Mouse (Mus musculus) embryonic facial prominence, embryonic 11.5 days (tissue): ENCODE measurements around the gene Rfc2. TPM values are rescaled to one million over a fixed set of nuclear protein-coding genes. Genes with fewer than 3 reads are reported as not detected.
A peak's percentile ranks its signal among the peaks of the same experiment; 100 is the strongest.

Experiments used
- ATAC-seq: fragments of 200-750 bp; cut with Nextera tagmentation; replicated peaks from 2 replicates; pipeline ENCODE4 v1.8.0; 2017; ENCODE audit warnings: low read depth; ENCODE audit not compliant: insufficient number of reproducible peaks, low FRiP score, low TSS enrichment
- DNase-seq: peaks from one replicate; pipeline ENCODE4 v3.0.0-alpha.2; 2015; ENCODE audit warnings: low spot score
- H3K27ac ChIP-seq: fragments of 300-500 bp; sonication (generic); replicated peaks from 2 replicates; pipeline ENCODE4 v1.5.1; 2014; ENCODE audit warnings: mild to moderate bottlenecking, low read depth, low read length, control low read depth
- H3K27me3 ChIP-seq: fragments of 300-500 bp; sonication (generic); 2 replicates; pipeline ENCODE4 v1.6.1; 2014; ENCODE audit warnings: mild to moderate bottlenecking, low read length, moderate library complexity, mixed read lengths; ENCODE audit not compliant: control insufficient read depth, insufficient read depth
- H3K36me3 ChIP-seq: fragments of 300-500 bp; sonication (generic); replicated peaks from 2 replicates; pipeline ENCODE4 v1.6.1; 2014; ENCODE audit warnings: low read depth, mild to moderate bottlenecking, low read length, moderate library complexity, mixed read lengths; ENCODE audit not compliant: control insufficient read depth, insufficient read depth
- H3K4me1 ChIP-seq: fragments of 300-500 bp; sonication (generic); 2 replicates; pipeline ENCODE4 v1.6.1; 2014; ENCODE audit warnings: low read length, mixed read lengths; ENCODE audit not compliant: control insufficient read depth, insufficient read depth
- H3K4me2 ChIP-seq: fragments of 300-500 bp; sonication (generic); 2 replicates; pipeline ENCODE4 v1.6.1; 2014; ENCODE audit warnings: low read depth, mild to moderate bottlenecking, control low read depth, low read length, moderate library complexity
- H3K4me3 ChIP-seq: fragments of 300-500 bp; sonication (generic); 2 replicates; pipeline ENCODE4 v1.5.1; 2014; ENCODE audit warnings: low read depth, low read length, control low read depth
- H3K9ac ChIP-seq: fragments of 300-500 bp; sonication (generic); replicated peaks from 2 replicates; pipeline ENCODE4 v1.6.1; 2014; ENCODE audit warnings: mild to moderate bottlenecking, control low read depth, low read length
- H3K9me3 ChIP-seq: fragments of 300-500 bp; sonication (generic); replicated peaks from 2 replicates; pipeline ENCODE4 v1.6.1; 2016; ENCODE audit warnings: mild to moderate bottlenecking, low read length, inconsistent platforms, mixed read lengths; ENCODE audit not compliant: control insufficient read depth
- WGBS: fragments of 180-500 bp; shearing (Covaris S2); extraction: QIAGEN DNeasy Blood & Tissue Kit; methylation state at CpG from one replicate; pipeline ENCODE4 v1.1.7; 2014; 5-methylcytosine and 5-hydroxymethylcytosine counted together
- polyA plus RNA-seq: library from polyadenylated mRNA; unstranded; fragments of >200 nt; fragmentation: Nextera tagmentation; extraction: Ambion mirVana; gene quantifications from 2 replicates; pipeline ENCODE4 v1.2.1, GENCODE M21; 2014

The Rfc2 gene
- polyA plus RNA-seq, 1 experiment from 2014 or later = 344 TPM

DNA sequence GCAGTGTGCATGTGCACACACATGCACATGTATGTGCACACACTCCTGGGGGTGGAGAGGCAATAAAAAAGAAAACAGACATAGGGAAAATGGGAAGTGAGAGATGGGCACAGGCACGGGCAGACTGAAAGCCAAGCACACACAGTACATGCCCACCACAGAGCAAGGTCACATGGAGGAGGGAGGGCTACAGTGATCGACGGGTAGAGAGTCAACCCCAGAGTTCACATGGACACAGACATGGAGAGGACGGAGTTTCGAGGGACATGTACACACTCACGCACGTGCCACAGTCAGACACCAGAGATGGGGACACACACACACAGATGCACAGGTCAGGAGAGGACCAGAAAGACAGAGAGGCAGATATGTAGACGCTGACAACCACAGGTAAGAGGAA, 34.2 kb downstream of the Rfc2 start:
- no peaks in the 10 kb centered on the region for H3K4me1 ChIP-seq
- H3K9me3 ChIP-seq = no peaks in the 10 kb centered on the region
- no peak overlapping the region for H3K4me2 ChIP-seq
- no peak overlapping the region for H3K9ac ChIP-seq
- no peaks in the 10 kb centered on the region for H3K27me3 ChIP-seq
- DNase-seq (no peak), ATAC-seq (no peak)
- no peak overlapping the region for H3K4me3 ChIP-seq
- peaks cover 8% of the 10 kb centered on the region for H3K36me3 ChIP-seq
- no peak overlapping the region for H3K27ac ChIP-seq
- WGBS = 88% methylated on average over 8 of the region's 8 CpGs

- no peaks in the 10 kb centered on the region for H3K4me1 ChIP-seq
- no peak overlapping the region for H3K27ac ChIP-seq
- H3K4me2 ChIP-seq = no peak overlapping the region
- 67% methylated on average over 4 of the region's 4 CpGs for WGBS
- peaks cover 12% of the 10 kb centered on the region for H3K36me3 ChIP-seq
- ATAC-seq (no peak), DNase-seq (no peak)
- no peak overlapping the region for H3K4me3 ChIP-seq
- no peaks in the 10 kb centered on the region for H3K27me3 ChIP-seq
- H3K9me3 ChIP-seq = no peaks in the 10 kb centered on the region
- H3K9ac ChIP-seq = no peak overlapping the region
Measured at GRCm38 (mm10) chr5:134615780-134616179, 34.6 kb downstream of the Rfc2 start.

DNA sequence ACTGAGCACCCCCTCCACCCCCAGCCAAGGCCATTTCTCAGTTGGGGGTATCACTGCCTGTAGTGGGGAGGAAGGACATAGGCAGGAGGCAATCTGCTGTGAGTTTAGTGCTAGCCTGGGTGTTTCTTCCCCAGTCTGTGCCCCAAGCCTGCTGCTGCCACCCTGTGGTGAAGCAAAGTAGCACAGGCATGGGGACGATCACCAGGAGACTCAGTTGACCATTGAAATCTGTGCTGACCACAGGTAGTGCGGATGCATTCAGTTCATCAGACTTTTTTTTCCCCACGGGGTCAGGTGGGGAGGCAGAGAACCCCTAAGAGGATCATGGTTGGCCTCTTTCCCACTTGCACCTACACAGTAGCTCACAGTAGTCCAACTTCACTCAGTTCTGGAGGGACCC, 35.9 kb downstream of the Rfc2 start:
- Histone ChIP-seq H3K4me1 (no peaks in the 10 kb centered on the region), H3K27ac (no peak overlapping the region), H3K4me2 (no peak overlapping the region), H3K9me3 (no peaks in the 10 kb centered on the region), H3K4me3 (no peak overlapping the region), H3K27me3 (no peaks in the 10 kb centered on the region), H3K36me3 (peaks cover 20% of the 10 kb centered on the region), H3K9ac (no peak overlapping the region)
- WGBS = 53% methylated on average over 3 of the region's 3 CpGs
- DNase-seq = peak; percentile 51
- peak; percentile 17; the same call in 1 of the 2 replicates for ATAC-seq

DNA sequence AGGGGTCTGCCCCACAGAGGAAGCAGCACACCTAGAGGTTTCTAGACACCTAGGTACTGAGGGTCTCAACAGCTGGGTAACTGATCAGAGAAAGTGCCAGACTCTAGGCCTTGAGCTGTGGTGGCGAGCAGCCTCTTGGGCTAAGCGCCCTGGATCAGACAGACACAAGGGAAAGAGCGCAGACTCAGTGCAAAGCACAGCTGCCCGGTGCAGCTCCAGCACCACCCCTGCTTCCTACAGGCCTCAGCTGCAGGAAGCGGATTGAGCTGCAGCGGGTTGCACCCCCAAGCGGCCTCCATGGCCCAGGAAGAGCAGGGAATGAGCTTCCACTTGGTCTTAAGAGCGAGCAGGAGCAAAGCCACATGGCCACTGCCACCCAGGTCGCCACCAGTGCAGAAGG, 39.3 kb downstream of the Rfc2 start:
- WGBS = 96% methylated on average over 9 of the region's 9 CpGs
- no peak for DNase-seq
- Histone ChIP-seq H3K4me1 (no peaks in the 10 kb centered on the region), H3K36me3 (peaks cover 38% of the 10 kb centered on the region), H3K27me3 (no peaks in the 10 kb centered on the region), H3K9me3 (no peaks in the 10 kb centered on the region), H3K27ac (no peak overlapping the region), H3K4me3 (no peak overlapping the region), H3K9ac (no peak overlapping the region), H3K4me2 (no peak overlapping the region)
- no peak for ATAC-seq

DNA sequence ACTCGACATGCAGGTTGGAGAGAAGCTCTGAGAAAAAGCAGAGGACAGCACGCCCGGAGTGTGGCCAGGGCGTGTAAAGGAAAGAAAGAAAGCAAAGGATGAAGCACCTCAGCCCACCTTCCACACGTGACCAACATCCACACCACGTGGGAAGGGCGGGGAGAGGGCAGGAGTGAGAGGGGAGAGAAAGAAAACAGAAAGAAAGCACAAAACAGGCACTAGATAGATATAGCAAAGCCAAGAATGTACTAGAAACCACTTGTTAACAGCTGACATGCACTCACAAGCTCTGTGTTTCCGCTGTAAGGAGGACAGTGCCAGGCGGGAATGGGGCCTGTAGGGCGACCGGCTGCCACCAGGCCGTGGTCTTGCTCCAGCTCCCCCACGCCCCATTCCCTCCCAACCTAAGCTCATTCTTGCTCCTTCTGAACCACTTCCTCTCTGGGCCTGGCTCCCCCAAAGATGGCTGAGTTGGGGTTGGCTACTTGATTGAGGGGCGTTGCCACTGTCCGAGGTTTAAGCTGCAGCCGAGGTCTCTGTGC, 40.0 kb downstream of the Rfc2 start:
- H3K9ac ChIP-seq = no peak overlapping the region
- ATAC-seq = no peak
- H3K27ac ChIP-seq = no peak overlapping the region
- H3K4me2 ChIP-seq = no peak overlapping the region
- no peak overlapping the region for H3K4me3 ChIP-seq
- H3K4me1 ChIP-seq = no peaks in the 10 kb centered on the region
- 93% methylated on average over 16 of the region's 16 CpGs for WGBS
- H3K9me3 ChIP-seq = no peaks in the 10 kb centered on the region
- peaks cover 42% of the 10 kb centered on the region for H3K36me3 ChIP-seq
- no peak for DNase-seq
- H3K27me3 ChIP-seq = no peaks in the 10 kb centered on the region

DNA sequence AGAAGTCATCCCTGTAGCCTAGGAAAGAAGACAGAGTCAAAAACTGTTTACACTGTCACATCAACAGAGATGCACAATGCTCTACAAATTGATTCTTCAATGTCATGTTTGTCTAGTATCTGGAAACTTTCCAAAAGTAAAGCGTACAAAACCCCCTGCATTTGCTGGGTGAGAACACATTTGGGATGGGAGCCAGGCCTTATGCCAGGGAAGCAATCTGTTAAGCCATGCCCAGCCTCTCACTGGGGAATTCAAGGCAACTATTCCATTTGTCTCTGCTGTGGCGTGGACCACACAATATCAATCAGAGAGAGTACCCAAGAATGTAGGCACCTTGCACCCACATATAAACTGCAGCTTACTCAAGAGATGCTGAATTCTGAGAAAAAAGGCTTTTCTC, 40.9 kb downstream of the Rfc2 start:
- H3K27ac ChIP-seq = no peak overlapping the region
- ATAC-seq (no peak), DNase-seq (no peak)
- peaks cover 42% of the 10 kb centered on the region for H3K36me3 ChIP-seq
- H3K4me1 ChIP-seq = no peaks in the 10 kb centered on the region
- WGBS = 92% methylated on average over 2 of the region's 2 CpGs
- no peak overlapping the region for H3K4me2 ChIP-seq
- no peak overlapping the region for H3K4me3 ChIP-seq
- H3K9ac ChIP-seq = no peak overlapping the region
- no peaks in the 10 kb centered on the region for H3K9me3 ChIP-seq
- no peaks in the 10 kb centered on the region for H3K27me3 ChIP-seq

DNA sequence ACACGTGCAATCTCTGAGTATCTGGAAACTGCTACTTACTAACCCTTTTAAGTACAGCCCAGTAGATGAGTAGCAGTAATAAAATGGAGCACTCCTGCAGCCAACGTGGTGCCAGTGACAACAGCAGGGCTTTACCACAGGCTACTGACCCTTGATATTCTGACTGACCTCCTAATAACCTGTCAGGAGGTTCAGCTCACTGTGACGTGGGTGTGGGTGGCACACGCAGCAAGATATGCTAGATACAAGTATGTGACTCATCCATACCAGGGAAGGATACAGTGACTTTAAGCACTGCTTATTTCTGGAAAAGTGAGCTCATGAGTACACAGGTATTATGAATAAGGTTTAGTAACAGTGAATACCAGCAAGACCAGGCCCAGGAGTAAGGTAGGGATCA, 48.3 kb downstream of the Rfc2 start:
- no peak overlapping the region for H3K4me3 ChIP-seq
- no peak overlapping the region for H3K9ac ChIP-seq
- no peaks in the 10 kb centered on the region for H3K27me3 ChIP-seq
- peaks cover 6% of the 10 kb centered on the region for H3K36me3 ChIP-seq
- H3K4me1 ChIP-seq = no peaks in the 10 kb centered on the region
- no peak overlapping the region for H3K27ac ChIP-seq
- no peaks in the 10 kb centered on the region for H3K9me3 ChIP-seq
- H3K4me2 ChIP-seq = no peak overlapping the region
- ATAC-seq = no peak
- 87% methylated on average over 4 of the region's 4 CpGs for WGBS
- DNase-seq = no peak

DNA sequence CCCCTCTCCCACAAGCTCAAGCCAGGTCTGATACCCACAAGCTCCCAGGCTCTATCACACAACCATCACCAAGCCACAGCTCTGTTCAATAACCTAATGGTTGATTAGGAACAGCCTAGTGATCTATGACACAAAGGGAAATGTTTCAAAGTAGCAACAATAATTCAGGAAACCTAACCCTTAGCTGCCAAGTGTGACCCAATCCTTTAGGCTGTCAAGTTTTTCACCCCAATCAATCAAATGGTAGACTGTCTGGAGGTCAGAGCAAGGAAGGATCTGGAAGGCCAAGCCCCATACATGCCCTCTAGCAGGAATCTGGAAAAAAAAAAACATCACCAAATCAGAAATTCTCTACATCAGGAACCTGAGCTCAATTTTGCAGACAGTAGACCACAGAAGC, 49.7 kb downstream of the Rfc2 start:
- Histone ChIP-seq H3K4me2 (no peak overlapping the region), H3K4me1 (no peaks in the 10 kb centered on the region), H3K4me3 (no peak overlapping the region), H3K9me3 (no peaks in the 10 kb centered on the region), H3K36me3 (peaks cover 2% of the 10 kb centered on the region), H3K27me3 (no peaks in the 10 kb centered on the region), H3K9ac (no peak overlapping the region), H3K27ac (no peak overlapping the region)
- DNase-seq (no peak), ATAC-seq (no peak)
